Mouse (Mus musculus) splenic B cell, adult 2 months (primary cell): ENCODE measurements at regions not wholly inside any gene's neighbourhood (a gene's known extent, or its start where the extent isn't known, plus 50 kb on each side); places are given as distances from the start of the nearest gene placed in this dataset.

Experiments used
- DNase-seq: peaks from one replicate; pipeline ENCODE4 v3.0.0-alpha.2; 2011; ENCODE audit warnings: low read depth, low spot score
- H3K27me3 ChIP-seq: 2 replicates; pipeline ENCODE4 v1.6.1; 2012; ENCODE audit warnings: mild to moderate bottlenecking, low read length, moderate library complexity, mixed read lengths; ENCODE audit not compliant: control insufficient read depth, poor library complexity, insufficient read depth, severe bottlenecking
- H3K36me3 ChIP-seq: 2 replicates; pipeline ENCODE4 v1.6.1; 2012; ENCODE audit warnings: mild to moderate bottlenecking, low read length, moderate library complexity, mixed read lengths; ENCODE audit not compliant: control insufficient read depth, poor library complexity, insufficient read depth, severe bottlenecking

- H3K36me3 ChIP-seq, result no peaks in the 10 kb centered on the region
- no peak for DNase-seq
- no peaks in the 10 kb centered on the region for H3K27me3 ChIP-seq
These were observed 983.7 kb downstream of the Pla2g4a start for GRCm38 (mm10) chr1:148977377-148977776.

GRCm38 (mm10) chr1:148965358-148965757 lies 995.7 kb downstream of the Pla2g4a start:
- no peak for DNase-seq
- Histone ChIP-seq H3K36me3 (no peaks in the 10 kb centered on the region), H3K27me3 (no peaks in the 10 kb centered on the region)

GRCm38 (mm10) chr1:148934366-148934765 lies 1026.7 kb downstream of the Pla2g4a start:
- no peak for DNase-seq
- Histone ChIP-seq H3K36me3 (no peaks in the 10 kb centered on the region), H3K27me3 (no peaks in the 10 kb centered on the region)

- H3K36me3 ChIP-seq, result no peaks in the 10 kb centered on the region
- no peak for DNase-seq
These were observed 1036.6 kb downstream of the Pla2g4a start for GRCm38 (mm10) chr1:148924506-148924905.

GRCm38 (mm10) chr1:148917062-148917461 lies 1044.0 kb downstream of the Pla2g4a start:
- Histone ChIP-seq H3K36me3 (no peaks in the 10 kb centered on the region), H3K27me3 (no peaks in the 10 kb centered on the region)
- no peak for DNase-seq

More at GRCm38 (mm10) chr1:148924506-148924905, 1036.6 kb downstream of the Pla2g4a start:
- no peaks in the 10 kb centered on the region for H3K27me3 ChIP-seq

GRCm38 (mm10) chr1:148912819-148913218 lies 1048.3 kb downstream of the Pla2g4a start:
- no peaks in the 10 kb centered on the region for H3K27me3 ChIP-seq
- no peaks in the 10 kb centered on the region for H3K36me3 ChIP-seq
- no peak for DNase-seq

- no peak for DNase-seq
- no peaks in the 10 kb centered on the region for H3K36me3 ChIP-seq
- H3K27me3 ChIP-seq, result no peaks in the 10 kb centered on the region
These were observed 1057.0 kb downstream of the Pla2g4a start for GRCm38 (mm10) chr1:148904067-148904466.

- no peaks in the 10 kb centered on the region for H3K36me3 ChIP-seq
- DNase-seq, result peak; percentile 13
- H3K27me3 ChIP-seq, result no peaks in the 10 kb centered on the region
These were observed 1058.0 kb downstream of the Pla2g4a start for GRCm38 (mm10) chr1:148903093-148903492.

- DNase-seq, result no peak
- Histone ChIP-seq H3K36me3 (no peaks in the 10 kb centered on the region), H3K27me3 (no peaks in the 10 kb centered on the region)
These were observed 1059.6 kb downstream of the Pla2g4a start for GRCm38 (mm10) chr1:148901319-148902033.

GRCm38 (mm10) chr1:148870788-148871187 lies 1090.3 kb downstream of the Pla2g4a start:
- Histone ChIP-seq H3K36me3 (no peaks in the 10 kb centered on the region), H3K27me3 (no peaks in the 10 kb centered on the region)
- no peak for DNase-seq

- no peak for DNase-seq
- Histone ChIP-seq H3K27me3 (no peaks in the 10 kb centered on the region), H3K36me3 (no peaks in the 10 kb centered on the region)
These were observed 1097.5 kb downstream of the Pla2g4a start for GRCm38 (mm10) chr1:148863582-148863981.

- Histone ChIP-seq H3K27me3 (no peaks in the 10 kb centered on the region), H3K36me3 (no peaks in the 10 kb centered on the region)
- DNase-seq, result no peak
These were observed 1108.1 kb downstream of the Pla2g4a start for GRCm38 (mm10) chr1:148852990-148853389.

GRCm38 (mm10) chr1:148846595-148846994 lies 1114.5 kb downstream of the Pla2g4a start:
- no peaks in the 10 kb centered on the region for H3K27me3 ChIP-seq
- DNase-seq, result no peak
- no peaks in the 10 kb centered on the region for H3K36me3 ChIP-seq

GRCm38 (mm10) chr1:148823146-148823545 lies 1137.9 kb downstream of the Pla2g4a start:
- H3K36me3 ChIP-seq, result no peaks in the 10 kb centered on the region
- DNase-seq, result no peak
- H3K27me3 ChIP-seq, result no peaks in the 10 kb centered on the region

- no peaks in the 10 kb centered on the region for H3K36me3 ChIP-seq
- H3K27me3 ChIP-seq, result no peaks in the 10 kb centered on the region
- DNase-seq, result peak; percentile 2
These were observed 1152.4 kb downstream of the Pla2g4a start for GRCm38 (mm10) chr1:148808707-148809106.

- no peaks in the 10 kb centered on the region for H3K27me3 ChIP-seq
- no peak for DNase-seq
- H3K36me3 ChIP-seq, result no peaks in the 10 kb centered on the region
These were observed 1164.0 kb downstream of the Pla2g4a start for GRCm38 (mm10) chr1:148797110-148797509.
